Mouse (Mus musculus): Measurements from ENCODE around the gene Ppm1h.
"Not testable (repeated sequence)": the region's sequence is repeated elsewhere in the genome, so short reads cannot be mapped to it uniquely, and the experiment has no call there.

Ppm1h gene

DNA sequence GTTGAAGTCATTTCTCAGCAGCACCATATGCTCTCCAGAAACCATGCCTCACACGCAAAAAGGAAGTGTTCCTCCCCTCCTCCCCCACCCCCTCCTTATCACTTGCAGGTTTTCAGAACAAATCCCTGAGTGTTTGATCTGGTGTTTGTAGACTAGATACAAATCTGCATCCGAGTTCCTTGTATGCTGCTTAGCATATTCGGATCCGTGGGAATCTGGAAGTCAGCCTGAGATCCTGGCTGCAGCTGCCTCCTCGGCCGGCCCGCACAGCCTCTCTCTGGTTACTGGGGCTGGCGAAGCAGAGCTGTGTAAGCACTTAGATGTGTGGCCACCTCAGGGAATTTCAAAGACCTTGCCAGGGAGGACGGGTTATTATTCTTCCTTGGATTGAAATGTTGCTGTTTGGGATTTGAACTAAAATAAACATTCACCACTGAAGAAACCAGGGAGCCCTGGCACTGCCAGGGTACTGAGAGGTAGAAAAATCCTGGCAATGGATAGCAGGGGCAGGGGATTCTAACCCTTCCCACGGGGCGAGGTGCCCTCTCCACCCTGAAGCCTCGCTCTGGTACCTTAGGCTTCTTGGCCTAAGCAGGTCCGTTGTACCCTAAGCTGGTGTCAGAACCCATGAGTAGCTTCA lies 252.8 kb downstream of the Ppm1h start:
- DNase-seq (ENCODE audit: inconsistent ontology term), result peak; percentile 36

- no peak for DNase-seq (ENCODE audit: inconsistent ontology term)
Observed at GRCm38 (mm10) chr10:122931851-122932550, 253.4 kb downstream of the Ppm1h start.

GRCm38 (mm10) chr10:122933053-122933838 lies 254.7 kb downstream of the Ppm1h start:
- no peak for DNase-seq (ENCODE audit: inconsistent ontology term)

GRCm38 (mm10) chr10:122935406-122935805 lies 256.8 kb downstream of the Ppm1h start:
- DNase-seq (ENCODE audit: inconsistent ontology term), result not testable (repeated sequence)

GRCm38 (mm10) chr10:122937380-122937779 lies 258.8 kb downstream of the Ppm1h start:
- not testable (repeated sequence) for DNase-seq (ENCODE audit: inconsistent ontology term)

- DNase-seq (ENCODE audit: inconsistent ontology term), result no peak
Observed at GRCm38 (mm10) chr10:122939546-122939945, 261.0 kb downstream of the Ppm1h start.

DNA sequence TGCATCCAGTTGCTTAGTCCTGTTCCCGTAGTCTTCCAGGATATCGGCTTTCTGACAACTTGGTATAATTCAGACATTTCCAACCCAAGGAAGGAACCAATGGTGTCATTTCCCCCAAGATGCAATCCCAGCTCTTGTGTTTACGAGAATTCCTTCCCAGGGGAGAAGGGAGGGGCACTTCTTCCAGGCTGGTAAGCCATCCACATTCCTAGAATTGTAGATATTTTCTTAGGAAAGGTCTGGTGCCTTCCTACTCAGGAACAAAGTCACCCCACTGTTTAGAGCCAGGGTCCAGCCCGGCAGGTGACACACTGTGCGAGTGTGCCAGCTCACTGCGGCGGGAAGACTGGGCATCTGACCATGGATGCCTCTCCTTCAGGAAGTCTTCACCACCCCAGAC lies 264.2 kb downstream of the Ppm1h start:
- DNase-seq (ENCODE audit: inconsistent ontology term), result no peak

- DNase-seq (ENCODE audit: inconsistent ontology term), result no peak
Observed at GRCm38 (mm10) chr10:122943824-122944223, 265.3 kb downstream of the Ppm1h start.

DNA sequence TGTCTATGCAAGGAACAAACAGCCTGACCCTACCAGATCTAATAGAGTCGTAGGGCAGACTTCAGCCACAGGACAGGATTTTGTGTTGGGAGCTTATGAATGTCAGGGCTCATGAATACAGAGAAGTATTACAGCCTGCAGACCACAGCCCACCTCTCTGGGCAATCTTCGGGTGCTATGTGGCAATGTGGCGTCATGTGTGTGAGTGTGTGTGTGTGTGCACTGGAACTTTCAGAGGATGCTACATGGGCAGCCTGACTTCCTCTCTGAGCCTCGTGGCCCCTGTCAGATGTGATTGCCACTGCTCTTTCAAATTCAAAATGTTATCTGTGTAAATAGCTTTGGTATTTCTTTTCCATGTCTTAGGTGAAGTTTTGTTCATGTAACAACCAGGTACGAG lies 266.3 kb downstream of the Ppm1h start:
- no peak for DNase-seq (ENCODE audit: inconsistent ontology term)

GRCm38 (mm10) chr10:122950966-122951365 lies 272.4 kb downstream of the Ppm1h start:
- no peak for DNase-seq (ENCODE audit: inconsistent ontology term)

GRCm38 (mm10) chr10:122953576-122953975 lies 275.0 kb downstream of the Ppm1h start:
- no peak for DNase-seq (ENCODE audit: inconsistent ontology term)

- no peak for DNase-seq (ENCODE audit: inconsistent ontology term)
Observed at GRCm38 (mm10) chr10:122957918-122958317, 279.4 kb downstream of the Ppm1h start.

- DNase-seq (ENCODE audit: inconsistent ontology term), result no peak
Observed at GRCm38 (mm10) chr10:122958699-122959098, 280.1 kb downstream of the Ppm1h start.

GRCm38 (mm10) chr10:122960216-122960615 lies 281.7 kb downstream of the Ppm1h start:
- DNase-seq (ENCODE audit: inconsistent ontology term), result no peak

DNA sequence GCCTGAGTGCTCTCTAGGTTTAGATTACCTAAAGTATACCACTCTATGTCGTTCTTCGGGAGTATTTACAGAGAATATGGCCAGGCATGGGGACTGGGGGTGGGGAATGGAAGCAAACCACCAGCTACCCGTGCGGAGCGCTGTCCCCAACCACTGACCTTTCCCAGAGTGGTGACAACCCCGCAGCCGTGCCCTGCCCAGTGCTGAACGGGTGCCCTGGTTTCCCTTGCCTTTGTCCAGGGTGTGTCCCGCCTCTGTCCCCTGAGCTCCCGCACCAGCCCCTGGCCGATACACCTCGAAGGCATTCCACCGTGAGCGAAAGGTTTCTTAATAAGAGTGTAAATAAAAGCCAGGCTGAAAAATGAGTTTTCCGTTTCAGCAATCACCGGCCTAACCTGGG lies 282.2 kb downstream of the Ppm1h start:
- DNase-seq (ENCODE audit: inconsistent ontology term), result no peak

DNA sequence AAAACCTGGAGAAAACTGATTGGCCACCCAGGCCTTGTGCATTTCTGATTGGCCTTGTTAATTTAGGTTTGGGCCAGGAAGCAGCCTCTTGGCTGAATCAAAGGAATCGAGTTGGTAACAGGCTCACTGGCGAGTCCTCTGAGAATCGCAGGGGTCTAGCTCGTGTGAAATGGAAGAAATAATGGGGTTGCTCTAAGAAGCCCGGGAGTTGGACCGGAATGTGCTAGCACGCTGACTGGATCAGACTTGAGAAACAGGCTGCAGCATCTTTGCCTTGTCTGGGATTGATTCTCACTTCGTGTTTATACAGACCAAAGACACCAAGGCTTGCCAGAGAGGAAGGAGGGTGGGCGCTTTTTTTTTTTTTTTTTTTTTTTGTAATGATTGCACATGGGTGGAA lies 282.9 kb downstream of the Ppm1h start:
- no peak for DNase-seq (ENCODE audit: inconsistent ontology term)

DNA sequence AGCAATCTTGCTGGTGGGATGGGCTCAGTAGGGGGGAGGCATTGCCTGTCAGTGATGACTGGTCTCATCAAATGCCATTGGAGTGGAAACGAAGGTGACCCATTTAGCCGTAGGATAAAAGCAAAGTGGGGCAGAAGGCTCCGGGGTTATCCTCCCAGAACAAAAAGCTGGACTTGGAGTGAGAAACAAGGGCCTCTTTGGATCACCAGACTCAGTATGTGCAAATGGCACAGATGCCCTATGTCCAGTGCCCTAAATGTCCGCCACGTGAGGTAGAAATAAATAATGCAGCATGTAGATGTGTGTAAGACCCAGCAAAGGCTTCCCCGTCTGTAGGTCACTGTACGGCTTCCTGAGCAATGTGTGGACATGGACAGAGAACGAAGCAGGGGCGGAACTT lies 284.1 kb downstream of the Ppm1h start:
- no peak for DNase-seq (ENCODE audit: inconsistent ontology term)

DNA sequence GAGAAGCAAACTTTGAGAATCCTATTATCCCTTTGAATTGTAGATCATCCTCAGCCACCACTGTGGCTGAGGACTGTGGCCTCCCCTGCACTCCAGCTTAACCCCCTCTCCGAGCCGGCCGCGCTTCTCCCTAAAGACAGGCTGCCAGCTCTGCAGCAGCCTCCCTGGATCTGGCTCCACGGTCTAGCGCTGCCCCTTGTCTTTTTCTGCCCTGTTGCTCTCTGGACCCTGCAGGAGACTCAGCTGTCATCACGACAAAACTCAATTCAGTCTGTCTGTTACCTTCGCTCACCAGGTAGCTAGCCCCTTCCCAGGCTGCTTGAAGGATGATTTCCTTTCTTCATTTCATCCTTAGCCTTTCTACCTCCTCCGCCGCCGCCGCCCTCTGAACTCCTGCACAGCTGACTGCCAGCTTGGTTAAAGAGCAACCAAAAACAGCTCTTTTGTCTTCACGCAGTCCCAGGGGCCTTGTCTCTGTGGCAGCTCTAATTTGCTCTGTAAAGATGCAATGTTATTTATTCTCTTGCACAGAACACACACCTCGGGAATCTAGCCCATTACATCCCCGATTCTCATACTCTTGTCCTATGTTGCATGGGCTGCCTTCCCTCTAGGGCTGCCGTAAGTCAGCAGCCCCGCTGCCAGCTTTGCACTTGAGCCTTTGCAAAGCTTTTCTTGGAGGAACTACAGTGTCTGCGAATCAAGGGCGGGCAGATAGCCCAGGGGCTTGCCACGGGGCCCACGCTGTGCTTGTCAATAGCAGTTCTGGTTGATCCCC lies 285.1 kb downstream of the Ppm1h start:
- peak; percentile 27 for DNase-seq (ENCODE audit: inconsistent ontology term)

DNA sequence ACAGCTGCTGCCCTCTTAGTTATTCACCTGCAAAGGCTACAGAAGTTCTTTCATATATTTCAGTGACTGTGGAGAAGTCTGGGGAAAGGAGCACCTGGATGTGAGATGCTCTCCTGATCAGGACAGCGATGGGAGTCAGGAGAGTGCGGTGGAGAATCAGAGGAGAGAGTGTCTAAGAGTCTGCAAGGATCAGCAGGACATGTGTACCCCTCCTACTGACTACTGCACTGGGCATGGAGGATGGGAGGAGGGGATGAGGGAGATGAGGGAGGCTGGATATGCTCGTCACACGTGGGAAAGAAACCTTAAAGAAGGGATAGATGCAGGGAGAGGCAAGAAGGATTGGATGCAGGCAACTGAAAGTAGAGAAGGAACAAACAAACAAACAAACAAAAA lies 285.7 kb downstream of the Ppm1h start:
- DNase-seq (ENCODE audit: inconsistent ontology term), result no peak

DNA sequence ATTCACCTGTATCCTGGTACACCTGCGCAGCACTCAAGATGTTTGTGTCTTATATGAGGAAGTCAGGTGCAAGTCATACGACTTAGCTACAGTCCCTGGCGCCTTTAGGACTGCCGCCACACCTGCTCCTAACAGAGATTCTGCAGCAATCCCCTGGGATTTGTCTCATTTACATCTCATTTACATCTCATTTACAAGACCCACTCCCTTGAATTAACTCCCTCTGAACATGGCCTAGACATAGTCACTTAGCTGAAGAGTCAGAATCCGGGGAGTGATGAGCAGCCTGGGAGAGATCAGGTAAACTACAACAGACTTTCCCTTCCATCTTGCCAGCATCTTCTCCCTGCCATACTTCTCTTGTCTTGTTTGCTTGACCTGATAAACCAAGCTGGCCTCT lies 287.1 kb downstream of the Ppm1h start:
- DNase-seq (ENCODE audit: inconsistent ontology term), result not testable (repeated sequence)

- no peak for DNase-seq (ENCODE audit: inconsistent ontology term)
Observed at GRCm38 (mm10) chr10:122966421-122966820, 287.9 kb downstream of the Ppm1h start.

GRCm38 (mm10) chr10:122970188-122970587 lies 291.6 kb downstream of the Ppm1h start:
- DNase-seq (ENCODE audit: inconsistent ontology term), result no peak

All from Muller cell, postnatal 12 days (primary cell).